Mouse (Mus musculus) NIH3T3 (cell line): ENCODE results near the gene Tex13c1.

Source experiments
- DNase-seq: peaks from one replicate; pipeline ENCODE4 v3.0.0-alpha.2; 2012; ENCODE audit warnings: low read depth

The Tex13c1 gene

DNA sequence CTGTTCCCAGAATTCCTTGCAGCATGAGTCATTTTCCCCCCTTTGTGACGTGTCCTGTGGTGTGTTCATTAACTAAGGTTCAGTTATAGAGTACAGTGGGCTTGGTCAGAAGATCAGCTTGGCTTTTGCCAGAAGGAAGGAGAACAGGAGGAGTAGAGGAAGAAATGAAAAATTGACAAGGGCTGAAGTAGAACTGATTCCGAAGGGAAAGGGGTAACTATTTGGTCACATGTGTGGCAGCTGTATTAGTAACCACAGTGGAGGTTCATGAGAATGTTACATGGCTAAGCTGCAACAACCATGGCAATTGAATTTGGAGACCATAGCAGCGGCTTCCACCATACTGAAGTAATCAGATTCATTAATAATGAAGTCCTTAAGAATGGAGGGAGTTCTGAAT is at the start of gene Tex13c1:
TSS of gene Tex13c1 (plus strand) at position 301 of the 400 bp plus-strand sequence.
- DNase-seq = no peak
